Mouse (Mus musculus) forebrain, postnatal 0 days (tissue): ENCODE data around the gene Zfp526. TPM values are rescaled to one million over a fixed set of nuclear protein-coding genes. Genes with fewer than 3 reads are reported as not detected.

Experiments used
- ATAC-seq: fragments of 200-750 bp; cut with Nextera tagmentation; 2 replicates; pipeline ENCODE4 v1.8.0; 2017; ENCODE audit warnings: mild to moderate bottlenecking, moderate library complexity
- DNase-seq: peaks from one replicate; pipeline ENCODE4 v3.0.0-alpha.2; 2015
- H3K27ac ChIP-seq: fragments of 300-500 bp; sonication (generic); 2 replicates; pipeline ENCODE4 v1.5.1; 2014; ENCODE audit warnings: low read depth, mild to moderate bottlenecking, antibody characterized with exemption, low read length, moderate library complexity, mixed read lengths
- H3K27me3 ChIP-seq: fragments of 300-500 bp; sonication (generic); 2 replicates; pipeline ENCODE4 v1.6.1; 2014; ENCODE audit warnings: mild to moderate bottlenecking, low read length, mixed read lengths; ENCODE audit not compliant: insufficient read depth
- H3K36me3 ChIP-seq: fragments of 300-500 bp; sonication (generic); 2 replicates; pipeline ENCODE4 v1.6.1; 2014; ENCODE audit warnings: mild to moderate bottlenecking, moderate library complexity; ENCODE audit not compliant: insufficient read depth
- H3K4me1 ChIP-seq: fragments of 300-500 bp; sonication (generic); 2 replicates; pipeline ENCODE4 v1.6.1; 2014; ENCODE audit warnings: antibody characterized with exemption; ENCODE audit not compliant: insufficient read depth
- H3K4me2 ChIP-seq: fragments of 300-500 bp; sonication (generic); 2 replicates; pipeline ENCODE4 v1.6.1; 2014; ENCODE audit warnings: low read depth, mild to moderate bottlenecking, moderate library complexity
- H3K4me3 ChIP-seq: fragments of 300-500 bp; sonication (generic); 2 replicates; pipeline ENCODE4 v1.5.1; 2014; ENCODE audit warnings: low read depth, low read length, mixed read lengths
- H3K9ac ChIP-seq: fragments of 300-500 bp; sonication (generic); 2 replicates; pipeline ENCODE4 v1.6.1; 2014; ENCODE audit warnings: mild to moderate bottlenecking
- H3K9me3 ChIP-seq: fragments of 300-500 bp; sonication (generic); 2 replicates; pipeline ENCODE4 v1.6.1; 2016; ENCODE audit warnings: low read length
- CTCF ChIP-seq: sonication (generic); IDR thresholded peaks from 2 replicates; pipeline ENCODE4 v1.5.1; 2016; ENCODE audit warnings: antibody characterized with exemption, control low read depth, low read depth
- WGBS: fragments of 180-500 bp; shearing (Covaris S2); extraction: QIAGEN DNeasy Blood & Tissue Kit; methylation state at CpG from one replicate; pipeline ENCODE4 v1.1.7; 2014; 5-methylcytosine and 5-hydroxymethylcytosine counted together
- polyA plus RNA-seq: library from polyadenylated mRNA; unstranded; fragments of >200 nt; fragmentation: Nextera tagmentation; extraction: Ambion mirVana; gene quantifications from 2 replicates; pipeline ENCODE4 v1.2.1, GENCODE M21; 2015
- total RNA-seq: library from RNA; depleted of rRNA; stranded (reverse); fragments of >200 nt; gene quantifications from 2 replicates; pipeline ENCODE4 v1.2.3, GENCODE M21; 2014; rRNA removed

Gene Zfp526
- total RNA-seq (5.0 and 8.3 TPM in 2 replicates), polyA plus RNA-seq (0.59 and 0.98 TPM in 2 replicates)

DNA sequence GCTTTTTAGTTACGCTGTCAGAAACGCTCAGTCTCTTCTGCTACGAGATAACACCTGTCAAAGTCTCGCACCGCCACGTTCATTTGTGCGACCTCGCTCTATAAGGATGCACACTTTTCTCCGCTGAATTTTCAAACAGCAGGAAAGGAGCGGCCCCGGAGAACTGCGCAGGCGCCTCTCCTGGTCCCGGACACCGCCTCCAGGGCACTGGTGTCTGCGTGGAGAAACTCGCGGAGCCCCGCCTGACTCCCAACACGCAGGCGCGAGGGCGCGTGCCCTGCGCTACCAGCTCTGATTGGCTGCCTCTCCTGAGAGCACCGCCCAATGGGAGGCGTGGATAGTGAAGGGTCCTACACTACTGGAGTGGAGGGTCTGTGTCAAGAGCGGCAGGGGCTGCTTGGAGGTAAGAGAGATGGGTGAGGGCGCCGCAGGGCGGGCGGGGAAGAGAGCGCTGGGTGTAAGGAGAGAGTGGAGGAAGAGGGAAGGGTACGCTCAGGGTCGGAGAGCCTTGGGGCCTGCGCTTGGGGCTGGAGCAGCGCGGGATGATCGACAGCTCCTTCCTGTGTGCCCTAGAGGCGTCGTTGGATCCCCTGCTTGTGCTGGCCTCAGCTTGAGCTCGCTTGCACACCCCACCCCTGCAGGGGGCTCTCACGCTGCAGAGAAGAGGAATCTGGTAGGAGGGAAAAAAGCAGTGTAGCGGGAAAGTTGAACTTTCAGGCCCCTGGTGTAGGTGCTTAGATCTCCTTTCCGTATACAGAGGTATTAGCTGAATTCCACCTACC, at the start of gene Zfp526:
TSS of gene Zfp526 (plus strand) at position 324 of the 782 bp plus-strand sequence.
- H3K27ac ChIP-seq: peak within 1 kb of the TSS; percentile 88

DNA sequence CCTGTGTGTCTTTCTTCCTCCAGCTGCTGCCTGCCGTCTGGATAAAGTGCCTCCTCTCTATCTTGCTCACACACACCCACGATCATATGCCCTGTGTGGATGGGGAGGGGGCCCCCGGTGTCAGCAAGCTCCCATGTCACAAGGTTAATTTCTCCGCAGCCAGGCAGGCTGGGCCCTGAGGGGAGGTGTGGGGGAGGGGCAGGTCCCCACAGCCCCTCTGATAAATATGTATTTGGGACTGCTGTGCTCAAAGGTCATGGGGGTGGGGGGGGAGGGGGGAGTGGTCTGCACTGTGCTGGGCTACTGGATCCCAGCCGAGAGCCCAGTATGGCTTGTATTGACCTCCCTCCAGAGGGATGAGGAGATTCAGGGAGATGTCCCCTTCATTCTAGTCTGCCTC, 48.6 kb upstream of the Zfp526 start:
- 57% methylated on average over 5 of the region's 5 CpGs for WGBS
- Histone ChIP-seq H3K27ac (no peak overlapping the region), H3K4me3 (no peak overlapping the region), H3K9me3 (no peaks in the 10 kb centered on the region), H3K4me1 (peaks cover 7% of the 10 kb centered on the region), H3K9ac (no peak overlapping the region), H3K36me3 (no peaks in the 10 kb centered on the region), H3K27me3 (no peaks in the 10 kb centered on the region), H3K4me2 (no peak overlapping the region)
- no peak for TF ChIP-seq CTCF
- ATAC-seq: no peak
- DNase-seq: no peak

More for the DNA sequence above, at the start of gene Zfp526:
- Histone ChIP-seq H3K4me3 (peak within 1 kb of the TSS; percentile 67), H3K4me2 (peak within 1 kb of the TSS; percentile 96), H3K9ac (peak within 1 kb of the TSS; percentile 79), H3K9me3 (no peaks in the 10 kb centered on the region), H3K4me1 (peaks cover 12% of the 10 kb centered on the region), H3K36me3 (peaks cover 20% of the 10 kb centered on the region), H3K27me3 (no peaks in the 10 kb centered on the region)
- ATAC-seq: peak; percentile 98
- DNase-seq: peak; percentile 99
- WGBS: under 1% methylated on average over 45 of the region's 45 CpGs
- peak; percentile 33 for TF ChIP-seq CTCF

DNA sequence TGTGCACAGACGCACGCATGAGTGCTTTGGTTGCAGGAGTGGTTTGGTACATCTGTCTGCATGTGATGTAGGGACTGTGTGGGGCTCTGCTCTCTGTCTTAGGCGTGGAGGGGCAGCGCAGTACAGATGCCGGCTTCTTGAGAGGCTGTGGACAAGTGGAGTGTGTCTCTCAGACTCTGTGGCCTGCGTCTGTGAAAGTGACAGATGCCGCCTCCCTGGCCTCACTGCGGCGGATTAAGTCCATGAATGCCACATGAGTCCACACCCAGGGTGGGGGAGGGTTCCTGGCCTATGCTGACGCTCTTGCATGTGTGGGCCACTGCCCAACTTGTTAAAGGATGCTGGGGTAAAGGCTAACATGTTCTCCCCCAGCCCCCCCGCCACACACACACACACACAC, 46.9 kb upstream of the Zfp526 start:
- Histone ChIP-seq H3K9ac (no peak overlapping the region), H3K4me3 (no peak overlapping the region), H3K27ac (no peak overlapping the region), H3K4me1 (peaks cover 9% of the 10 kb centered on the region), H3K4me2 (no peak overlapping the region), H3K9me3 (no peaks in the 10 kb centered on the region), H3K27me3 (no peaks in the 10 kb centered on the region), H3K36me3 (no peaks in the 10 kb centered on the region)
- DNase-seq (no peak), ATAC-seq (no peak)
- no peak for TF ChIP-seq CTCF
- 38% methylated on average over 11 of the region's 11 CpGs for WGBS

DNA sequence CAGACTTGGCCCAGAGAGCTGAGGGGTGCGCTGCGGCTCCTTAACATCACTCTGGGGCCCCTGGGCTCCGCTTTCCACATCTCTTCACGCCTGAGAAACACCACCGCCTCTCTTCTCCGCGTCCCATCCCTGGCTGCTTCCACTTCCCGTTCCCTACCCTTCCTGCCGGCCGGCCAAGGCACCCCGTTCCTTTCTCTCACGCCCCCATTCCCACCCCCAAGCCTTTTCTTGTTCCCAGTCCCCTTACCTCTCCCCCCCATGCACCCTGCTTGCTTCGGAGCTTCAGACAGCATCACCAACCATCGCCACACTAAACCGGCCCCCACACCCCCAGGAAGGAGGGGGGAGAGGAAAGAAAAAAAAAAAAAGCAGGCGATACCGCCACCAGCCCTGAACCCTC, 42.9 kb upstream of the Zfp526 start:
- WGBS: 1% methylated on average over 17 of the region's 17 CpGs
- peak overlapping the region; percentile 99 for H3K27ac ChIP-seq
- H3K4me1 ChIP-seq: peaks cover 16% of the 10 kb centered on the region
- no peak for TF ChIP-seq CTCF
- peaks cover 8% of the 10 kb centered on the region; the same call in 1 of the 2 replicates for H3K27me3 ChIP-seq
- no peaks in the 10 kb centered on the region for H3K36me3 ChIP-seq
- H3K9ac ChIP-seq: peak overlapping the region; percentile 97
- DNase-seq: peak; percentile 62
- no peak for ATAC-seq
- no peaks in the 10 kb centered on the region for H3K9me3 ChIP-seq
- peak overlapping the region; percentile 66 for H3K4me2 ChIP-seq
- H3K4me3 ChIP-seq: peak overlapping the region; percentile 71

DNA sequence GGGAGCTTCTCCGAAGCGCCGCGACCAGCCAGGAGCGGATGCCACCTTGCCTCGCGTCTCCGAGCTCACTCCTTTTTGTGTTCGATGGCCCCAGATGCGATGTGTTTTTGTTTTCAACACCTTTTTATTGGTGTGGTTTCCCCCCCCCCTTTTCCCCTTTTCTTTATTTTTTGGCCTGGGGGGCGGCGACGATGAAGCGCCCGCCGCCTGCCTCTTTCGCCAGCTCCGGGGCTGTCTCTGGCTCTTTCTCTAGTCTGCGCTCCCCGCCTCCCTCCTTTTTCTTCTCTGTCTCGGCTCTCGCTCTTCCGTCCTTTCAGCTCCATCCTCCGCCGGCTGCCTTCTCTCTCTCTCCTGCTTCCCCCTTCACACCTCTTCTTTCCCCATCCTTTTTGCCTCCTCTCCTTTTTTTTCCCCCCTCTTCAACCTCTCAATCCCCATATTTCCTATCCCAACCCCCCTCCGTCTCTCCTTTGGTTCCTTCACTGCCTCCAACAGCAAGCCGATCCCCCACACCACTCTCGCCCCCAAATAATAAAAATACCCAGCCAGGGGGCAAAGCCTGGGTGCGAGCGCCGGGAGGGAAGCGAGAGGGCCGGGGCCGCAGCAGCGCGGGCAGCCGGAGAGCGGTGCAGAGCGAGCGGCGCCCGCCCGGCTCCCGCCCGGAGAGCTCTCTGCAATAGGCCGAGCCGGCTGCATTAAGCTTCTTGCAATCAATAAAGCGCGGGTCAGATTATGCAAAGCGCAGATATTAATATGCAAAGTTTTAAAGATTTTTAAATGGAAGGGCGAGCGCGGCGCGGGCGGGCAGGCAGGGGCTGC, 42.2 kb upstream of the Zfp526 start:
- Histone ChIP-seq H3K4me2 (peak overlapping the region; percentile 66), H3K27ac (peak overlapping the region; percentile 99), H3K27me3 (peaks cover 8% of the 10 kb centered on the region; the same call in 1 of the 2 replicates), H3K36me3 (no peaks in the 10 kb centered on the region), H3K9me3 (no peaks in the 10 kb centered on the region), H3K4me3 (peak overlapping the region; percentile 71), H3K9ac (peak overlapping the region; percentile 97), H3K4me1 (peaks cover 16% of the 10 kb centered on the region)
- no peak for TF ChIP-seq CTCF
- 1% methylated on average over 50 of the region's 56 CpGs for WGBS
- ATAC-seq (peak; percentile 69), DNase-seq (peak; percentile 67)

DNA sequence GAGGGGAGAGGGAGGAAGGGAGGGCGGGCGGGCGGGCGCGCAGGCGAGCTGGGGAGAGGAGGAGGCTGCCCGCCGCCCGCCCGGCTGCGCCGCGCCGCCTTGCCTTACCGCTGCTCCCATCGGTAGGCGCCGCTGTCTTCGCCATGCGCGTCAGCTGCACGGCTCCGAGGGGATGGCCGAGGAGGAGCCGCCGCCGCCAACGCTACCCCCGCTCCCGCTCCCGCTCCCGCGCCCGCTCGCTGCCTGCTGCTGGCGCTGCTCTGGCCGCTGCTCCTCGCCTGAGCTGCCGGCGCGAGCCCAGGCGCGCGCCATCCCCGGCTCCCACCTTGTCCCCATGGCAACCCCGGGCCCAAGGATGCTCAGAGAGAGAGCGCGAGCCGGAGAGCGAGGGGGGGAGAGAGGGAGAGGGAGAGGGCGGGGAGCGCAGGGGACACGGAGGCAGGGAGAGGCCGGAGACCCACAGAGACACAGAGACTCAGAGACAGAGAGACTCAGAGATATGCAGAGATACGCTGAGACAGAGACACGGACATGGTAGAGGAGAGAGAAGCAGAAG, 41.5 kb upstream of the Zfp526 start, which contains the start of gene Pou2f2:
TSS of gene Pou2f2 (minus strand) at position 121 of the 556 bp plus-strand sequence.
- H3K27ac ChIP-seq: peak within 1 kb of the TSS; percentile 99
- H3K9ac ChIP-seq: peak within 1 kb of the TSS; percentile 97
- no peaks in the 10 kb centered on the region for H3K36me3 ChIP-seq
- 2% methylated on average over 39 of the region's 56 CpGs for WGBS
- peak within 1 kb of the TSS; percentile 66 for H3K4me2 ChIP-seq
- peak; percentile 94 for ATAC-seq
- peak; percentile 94 for DNase-seq
- peaks cover 16% of the 10 kb centered on the region for H3K4me1 ChIP-seq
- H3K9me3 ChIP-seq: no peaks in the 10 kb centered on the region
- H3K4me3 ChIP-seq: peak within 1 kb of the TSS; percentile 71
- peaks cover 8% of the 10 kb centered on the region; the same call in 1 of the 2 replicates for H3K27me3 ChIP-seq
- peak; percentile 69 for TF ChIP-seq CTCF
